Mouse (Mus musculus): ENCODE measurements around the gene Ugt1a10.
"Not testable (repeated sequence)": the region's sequence is repeated elsewhere in the genome, so short reads cannot be mapped to it uniquely, and the experiment has no call there.

Gene Ugt1a10

GRCm38 (mm10) chr1:88143966-88144675 is 88.9 kb downstream of the Ugt1a10 start:
- peak; percentile 41 for DNase-seq

- DNase-seq: not testable (repeated sequence)
These were observed 90.1 kb downstream of the Ugt1a10 start for GRCm38 (mm10) chr1:88145278-88145677.

GRCm38 (mm10) chr1:88150133-88150532 is 94.9 kb downstream of the Ugt1a10 start:
- DNase-seq: not testable (repeated sequence)

- no peak for DNase-seq
These were observed 103.2 kb downstream of the Ugt1a10 start for GRCm38 (mm10) chr1:88158430-88158829.

- no peak for DNase-seq
These were observed 110.5 kb downstream of the Ugt1a10 start, which contains the start of gene Ugt1a5 for GRCm38 (mm10) chr1:88165711-88166110. Ugt1a5 (plus strand) TSS chr1:88166012.

- not testable (repeated sequence) for DNase-seq
These were observed 117.0 kb downstream of the Ugt1a10 start for GRCm38 (mm10) chr1:88172190-88172589.

GRCm38 (mm10) chr1:88179657-88180056 is 124.5 kb downstream of the Ugt1a10 start:
- no peak for DNase-seq

- no peak for DNase-seq
These were observed 131.2 kb downstream of the Ugt1a10 start for GRCm38 (mm10) chr1:88186325-88186935.

- DNase-seq: no peak
These were observed 136.9 kb downstream of the Ugt1a10 start for GRCm38 (mm10) chr1:88192136-88192535.

GRCm38 (mm10) chr1:88195687-88196086 is 140.5 kb downstream of the Ugt1a10 start:
- no peak for DNase-seq

GRCm38 (mm10) chr1:88197443-88197842 is 142.3 kb downstream of the Ugt1a10 start:
- DNase-seq: no peak

- peak; percentile 48 for DNase-seq
These were observed 144.8 kb downstream of the Ugt1a10 start for GRCm38 (mm10) chr1:88199996-88200395.

GRCm38 (mm10) chr1:88200456-88200855 is 145.3 kb downstream of the Ugt1a10 start, which contains the start of gene Ugt1a2:
Ugt1a2 (plus strand) TSS chr1:88200601.
- DNase-seq: no peak

- peak; percentile 85 for DNase-seq
These were observed 150.2 kb downstream of the Ugt1a10 start, which contains the start of gene Dnajb3 for GRCm38 (mm10) chr1:88205294-88205922. Dnajb3 (minus strand) TSS chr1:88205782.

GRCm38 (mm10) chr1:88206843-88207479 is 151.8 kb downstream of the Ugt1a10 start:
- DNase-seq: no peak

GRCm38 (mm10) chr1:88211812-88212211 is 156.6 kb downstream of the Ugt1a10 start, which contains the start of gene Ugt1a1:
Ugt1a1 (plus strand) TSS chr1:88211959.
- no peak for DNase-seq

- no peak for DNase-seq
These were observed 157.3 kb downstream of the Ugt1a10 start for GRCm38 (mm10) chr1:88212341-88213045.

- no peak for DNase-seq
These were observed 157.9 kb downstream of the Ugt1a10 start for GRCm38 (mm10) chr1:88213061-88213460.

- no peak for DNase-seq
These were observed 158.7 kb downstream of the Ugt1a10 start for GRCm38 (mm10) chr1:88213766-88214461.

- DNase-seq: no peak
These were observed 159.3 kb downstream of the Ugt1a10 start for GRCm38 (mm10) chr1:88214462-88214952.

Data from cerebellum, adult 8-10 months (tissue).